Mouse (Mus musculus): ENCODE data around the gene D430041D05Rik.

D430041D05Rik gene

DNA sequence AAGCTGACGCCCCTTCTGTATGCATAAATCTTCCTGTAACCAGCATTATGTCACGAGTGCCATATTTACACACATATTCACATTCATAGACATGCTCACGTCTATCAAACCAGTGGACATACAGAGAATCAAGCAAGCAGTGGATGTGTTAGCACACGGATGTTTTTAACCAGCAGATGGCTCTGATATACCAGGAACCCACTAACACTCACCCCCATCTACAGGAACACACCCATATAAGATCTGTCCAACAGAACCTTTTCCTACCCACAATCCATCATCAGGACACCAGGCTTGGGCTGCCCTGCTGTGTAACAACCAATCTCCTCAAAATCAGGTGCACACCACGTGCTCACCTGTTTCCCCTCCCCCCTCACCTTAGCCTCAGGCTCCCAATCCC lies 76.9 kb downstream of the D430041D05Rik start:
- DNase-seq, result peak; percentile 18

DNA sequence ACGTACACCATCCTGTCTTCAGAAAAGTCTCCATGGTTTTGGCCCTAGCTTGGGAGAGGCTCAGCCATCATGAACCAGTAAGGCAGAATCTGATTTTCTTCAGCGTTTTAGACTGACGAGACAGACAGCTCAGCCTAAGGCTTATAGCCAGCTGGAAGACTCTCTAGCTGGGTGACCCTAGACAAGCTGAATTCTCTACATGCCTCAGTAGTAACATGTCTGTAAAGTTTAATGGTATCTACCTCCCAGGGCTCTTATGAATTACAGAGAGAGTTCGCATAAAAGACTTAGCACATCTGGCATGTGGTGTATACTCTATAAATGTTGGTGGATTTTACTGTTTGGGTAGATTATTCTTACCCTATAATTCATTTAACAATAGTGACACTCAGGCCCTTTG lies 78.1 kb downstream of the D430041D05Rik start:
- DNase-seq, result no peak

DNA sequence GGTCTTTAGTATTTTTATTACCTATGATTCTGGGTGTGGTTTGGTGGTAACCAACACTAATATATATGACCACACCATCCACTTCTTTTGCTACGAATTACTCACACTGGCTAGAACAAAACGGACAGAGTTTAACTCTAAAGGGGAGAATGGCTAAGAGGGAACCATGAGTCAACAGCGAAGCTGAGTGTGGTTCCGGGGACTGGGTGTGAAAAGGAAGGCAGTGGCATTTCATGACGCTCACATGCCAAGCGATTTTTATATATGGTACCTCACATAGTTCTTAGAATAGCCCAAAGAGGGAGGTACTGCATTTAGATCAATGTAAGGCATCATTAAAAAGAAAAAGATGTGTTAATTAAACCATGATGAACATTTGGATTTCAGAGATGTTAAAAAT lies 79.6 kb downstream of the D430041D05Rik start:
- DNase-seq, result no peak

DNA sequence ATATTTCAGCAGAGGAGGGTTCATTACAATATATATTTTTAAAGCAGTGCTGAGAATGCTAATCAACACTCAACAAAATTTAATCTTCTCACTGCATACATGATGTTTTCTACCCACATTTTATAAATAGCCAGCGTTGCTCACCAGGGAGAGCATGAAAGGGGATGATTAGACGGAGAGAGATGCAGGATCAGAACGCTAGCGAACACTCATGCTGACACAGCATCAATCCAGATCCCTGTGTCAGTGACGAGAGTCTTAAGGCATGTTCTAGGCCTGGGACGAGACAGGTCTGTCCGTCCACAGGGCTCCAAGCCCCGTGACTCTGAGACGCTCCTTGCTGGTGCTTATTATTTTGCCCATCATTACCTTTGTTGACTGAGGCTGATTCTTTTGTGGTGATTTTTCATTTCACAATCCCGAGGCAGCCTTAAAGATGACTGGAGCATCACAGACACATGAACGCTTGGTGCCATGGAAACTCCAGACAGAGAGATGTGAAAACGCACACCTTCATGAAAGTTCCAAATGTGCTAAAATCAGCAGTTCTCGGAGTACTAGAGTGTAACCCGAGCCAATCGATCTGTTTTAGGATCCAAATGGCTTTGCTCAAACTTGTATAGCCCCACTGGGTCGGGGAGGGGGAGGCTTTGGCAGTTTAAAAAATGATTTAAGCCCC lies 83.6 kb downstream of the D430041D05Rik start:
- DNase-seq, result no peak

DNA sequence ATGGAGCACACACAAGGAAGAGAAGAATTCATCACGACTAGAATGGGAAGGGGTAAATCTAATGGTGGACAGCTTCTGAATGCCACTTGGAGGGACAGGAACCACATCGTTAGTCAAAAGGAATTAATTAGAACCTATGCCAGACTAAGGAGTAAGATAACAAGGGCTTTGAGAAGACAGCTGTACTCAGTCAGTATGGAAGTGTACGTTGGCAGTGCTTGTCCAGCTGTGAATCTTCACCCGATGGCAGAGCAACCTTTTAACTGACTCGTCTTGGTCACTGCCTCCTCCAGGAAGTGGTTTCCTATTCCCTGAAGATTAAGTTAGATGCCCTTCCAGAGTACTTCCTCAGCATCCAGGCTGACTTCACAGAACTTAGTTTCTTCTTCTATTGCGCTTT lies 87.0 kb downstream of the D430041D05Rik start:
- no peak for DNase-seq

DNA sequence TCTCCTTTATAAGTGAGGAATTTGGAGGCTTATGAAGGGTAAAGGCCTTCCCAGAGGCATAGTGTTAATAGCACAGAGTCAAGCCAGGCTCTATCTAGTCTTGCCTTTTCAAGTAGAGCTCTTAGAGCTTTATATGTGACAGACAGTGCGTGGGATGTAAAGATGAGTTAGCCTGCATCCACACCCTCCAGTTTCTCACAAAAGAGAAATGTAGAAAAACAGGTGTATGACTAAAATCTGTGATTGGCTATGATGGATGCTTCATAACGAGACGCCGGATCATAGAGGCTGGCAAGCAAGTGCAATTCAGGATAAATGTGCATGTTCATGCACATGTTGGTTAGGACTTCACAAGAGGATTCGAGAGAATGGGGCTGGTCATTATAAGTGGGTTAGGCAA lies 87.5 kb downstream of the D430041D05Rik start:
- no peak for DNase-seq

DNA sequence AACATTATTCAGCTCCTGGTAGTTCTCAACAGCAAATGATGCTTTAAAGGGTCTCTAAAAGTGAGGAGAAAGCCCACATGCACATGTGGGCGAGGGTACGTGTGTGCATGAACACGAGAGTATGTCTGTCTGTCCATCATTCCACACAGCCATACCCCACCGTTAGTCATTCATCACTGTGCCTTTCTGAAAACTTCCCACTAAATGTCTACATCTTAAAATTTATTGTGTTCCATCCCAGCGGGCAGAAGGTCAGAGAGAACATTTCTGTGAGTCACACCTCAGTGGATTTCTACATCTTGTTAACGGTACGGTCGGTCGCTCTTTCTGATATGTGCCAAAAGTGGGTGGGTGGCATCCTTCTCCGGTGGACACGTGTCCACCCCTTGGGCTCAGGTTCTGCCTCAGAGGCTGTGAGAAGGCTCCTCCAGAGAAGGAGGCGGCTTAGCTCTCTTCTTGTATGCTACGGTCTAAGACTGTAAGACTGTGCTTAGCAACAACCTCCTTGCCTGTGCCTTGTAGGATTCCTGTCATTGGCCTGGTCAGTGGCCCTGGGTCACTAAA lies 90.7 kb downstream of the D430041D05Rik start:
- DNase-seq, result no peak

DNA sequence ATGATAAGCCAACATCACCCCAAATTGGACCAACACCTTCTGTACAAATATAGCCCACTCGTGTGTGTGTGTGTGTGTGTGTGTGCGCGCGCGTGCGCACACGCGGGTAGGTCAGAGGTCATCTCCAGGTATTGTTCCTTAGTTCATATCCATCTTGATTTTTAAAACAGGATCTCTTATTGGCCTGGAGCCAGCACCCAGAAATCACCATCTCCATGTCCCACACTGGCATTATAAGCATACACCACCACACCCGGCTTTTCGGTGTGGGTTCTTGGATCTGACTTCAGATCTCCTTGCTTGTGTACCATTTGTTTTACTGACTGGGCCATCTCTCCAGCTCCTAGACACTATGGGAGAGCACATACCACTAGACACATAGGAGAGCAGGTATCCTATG lies 91.4 kb downstream of the D430041D05Rik start:
- DNase-seq, result peak; percentile 32

DNA sequence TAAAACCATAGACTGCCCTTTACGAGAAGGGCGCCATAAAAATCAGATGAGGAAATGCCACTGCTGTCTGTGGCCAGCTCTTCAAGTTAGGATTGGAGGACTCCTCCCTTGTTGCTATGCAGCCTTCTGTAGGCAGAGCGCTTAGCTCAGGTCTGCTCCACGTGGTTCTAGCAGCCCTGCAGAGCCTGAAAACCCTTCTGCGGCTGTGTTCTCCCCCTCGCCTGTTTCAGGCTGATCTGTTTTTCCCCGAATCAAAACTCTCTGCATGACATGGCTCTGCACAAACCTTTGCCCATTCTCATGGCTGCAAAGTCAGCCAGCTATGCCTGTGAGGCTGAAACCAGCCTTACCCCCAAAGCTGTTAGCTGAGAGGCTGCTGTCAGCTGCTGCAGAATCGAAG lies 91.9 kb downstream of the D430041D05Rik start:
- DNase-seq, result peak; percentile 50

DNA sequence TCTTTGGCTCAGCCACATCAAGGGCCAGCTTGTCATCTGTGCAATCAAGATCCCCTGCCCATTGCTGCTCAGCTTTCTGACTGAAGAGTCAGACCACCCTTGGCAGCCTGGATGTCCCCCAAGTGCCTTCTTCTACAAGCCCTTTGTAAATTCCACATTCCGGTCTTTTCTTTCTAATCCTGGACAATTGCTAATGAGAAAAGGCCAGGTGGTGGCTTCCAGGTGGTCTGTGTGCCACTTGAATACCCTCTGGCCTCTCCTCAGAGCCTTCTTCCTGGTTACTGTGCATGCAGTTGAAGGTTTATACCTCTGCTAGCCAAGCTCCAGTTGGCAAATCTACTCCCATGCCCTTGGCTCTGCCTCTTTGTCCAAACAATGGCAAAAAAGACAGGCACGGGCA lies 92.6 kb downstream of the D430041D05Rik start:
- DNase-seq, result peak; percentile 78

DNA sequence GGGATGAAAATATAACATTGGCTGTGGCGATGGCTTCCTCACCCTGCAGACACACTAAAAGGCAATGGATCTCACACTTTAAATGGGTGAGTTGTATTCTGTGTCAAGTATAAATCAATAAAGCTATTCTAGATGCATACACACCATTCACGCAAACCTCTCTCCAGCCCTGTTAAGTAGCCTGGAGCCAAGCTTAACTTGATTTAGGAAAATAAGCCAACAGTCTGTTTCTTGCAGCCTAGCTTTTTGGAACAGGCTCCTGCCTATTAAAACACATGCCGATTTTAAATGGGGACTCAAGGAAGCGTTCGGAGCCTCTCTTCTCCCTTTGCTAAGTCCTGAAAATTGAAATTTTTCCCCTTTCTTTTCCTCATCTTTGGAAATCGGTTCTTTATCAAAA lies 93.2 kb downstream of the D430041D05Rik start:
- DNase-seq, result peak; percentile 36

DNA sequence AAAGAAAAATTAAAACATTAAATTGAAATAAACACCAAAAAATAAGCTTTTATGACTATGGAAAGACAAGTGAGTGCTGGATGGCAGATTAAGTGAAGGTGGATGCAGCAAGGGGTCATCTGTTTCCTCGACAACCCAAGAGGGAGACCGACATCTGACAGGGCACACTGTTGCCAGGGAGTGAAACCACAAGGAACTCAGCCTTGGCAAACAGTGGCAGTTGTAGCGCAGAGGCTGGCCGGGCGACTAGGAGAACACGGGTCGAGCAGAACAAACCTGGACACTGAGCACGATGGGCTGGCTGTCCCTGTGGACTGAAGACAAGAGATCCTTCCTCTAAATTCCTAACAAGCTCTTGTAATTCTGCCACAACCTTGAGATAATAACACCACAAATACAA lies 94.3 kb downstream of the D430041D05Rik start:
- DNase-seq, result peak; percentile 55

DNA sequence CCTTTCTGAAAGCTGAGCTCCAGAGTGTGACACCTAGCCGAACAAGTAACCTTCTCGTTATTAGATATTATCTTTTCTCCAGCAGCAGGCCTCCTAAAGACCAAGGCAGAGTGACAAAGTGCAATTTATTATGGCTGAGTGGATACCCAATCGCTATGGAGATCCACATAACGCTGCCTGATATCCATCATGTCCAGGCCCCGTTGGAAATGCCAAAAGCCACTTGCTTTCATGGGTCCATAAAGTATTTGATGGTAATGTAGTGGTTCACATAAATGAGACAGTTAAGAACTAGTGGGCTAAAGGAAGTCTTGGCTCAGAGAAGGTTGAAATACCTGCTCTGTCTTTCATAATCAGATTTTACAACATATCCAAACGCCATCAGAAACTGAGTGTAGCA lies 97.6 kb downstream of the D430041D05Rik start:
- no peak for DNase-seq

DNA sequence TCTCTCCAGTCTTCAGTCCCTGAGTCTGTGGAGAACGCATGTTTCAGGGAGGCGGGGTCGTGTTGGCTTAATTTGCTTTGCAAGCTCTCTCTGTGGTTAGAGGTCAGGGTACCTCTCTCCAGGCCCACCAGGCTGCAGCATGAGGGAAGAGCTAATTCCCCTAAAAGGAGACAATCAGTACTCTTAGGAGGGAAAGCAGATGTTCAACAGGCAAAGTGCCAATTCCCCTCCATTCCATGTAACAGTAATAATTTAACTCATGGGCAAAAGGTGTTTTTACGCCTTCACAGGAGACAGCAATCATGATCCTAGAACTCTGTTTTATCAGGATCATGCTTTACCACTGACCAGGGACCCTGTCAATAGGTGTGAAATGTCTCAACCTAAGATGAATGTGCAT lies 103.7 kb downstream of the D430041D05Rik start:
- DNase-seq, result no peak

DNA sequence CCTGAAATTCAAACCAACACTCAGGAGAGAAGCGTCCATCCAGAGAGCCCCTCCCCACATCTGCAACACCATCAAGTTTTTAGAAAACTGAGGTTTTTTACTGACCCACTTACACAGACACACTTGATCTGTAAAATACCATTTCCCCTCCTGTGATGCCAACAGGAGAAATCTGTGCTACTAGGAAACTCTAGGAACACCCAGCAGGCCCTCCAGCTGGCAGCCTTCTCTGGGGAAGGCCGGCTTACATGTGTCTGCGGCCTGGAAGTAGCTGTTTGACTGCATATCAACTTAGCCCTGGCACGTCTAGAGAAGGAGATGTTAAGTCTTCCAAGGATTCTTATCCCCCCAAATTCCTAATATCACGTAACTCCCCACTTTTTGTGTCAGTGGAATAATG lies 105.1 kb downstream of the D430041D05Rik start:
- peak; percentile 49 for DNase-seq

DNA sequence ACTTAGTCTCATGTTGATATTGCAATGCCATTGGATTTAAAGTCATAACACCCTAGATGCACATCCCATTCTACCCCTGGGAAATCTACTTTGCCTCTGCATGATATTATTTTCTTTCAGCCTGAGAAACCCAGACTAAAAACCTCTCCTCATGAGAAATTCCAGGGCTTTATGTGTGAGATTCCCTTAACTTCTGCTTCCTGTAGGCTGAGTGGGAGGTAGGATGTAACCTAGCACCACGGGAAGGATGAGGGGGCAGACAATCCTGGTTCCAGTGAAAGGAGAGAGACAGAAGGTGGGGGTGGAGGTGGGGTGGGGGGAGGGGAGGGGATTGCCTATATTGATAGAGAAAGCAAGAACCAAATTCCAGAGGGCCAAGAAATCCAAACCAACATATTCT lies 110.9 kb downstream of the D430041D05Rik start:
- DNase-seq, result no peak

DNA sequence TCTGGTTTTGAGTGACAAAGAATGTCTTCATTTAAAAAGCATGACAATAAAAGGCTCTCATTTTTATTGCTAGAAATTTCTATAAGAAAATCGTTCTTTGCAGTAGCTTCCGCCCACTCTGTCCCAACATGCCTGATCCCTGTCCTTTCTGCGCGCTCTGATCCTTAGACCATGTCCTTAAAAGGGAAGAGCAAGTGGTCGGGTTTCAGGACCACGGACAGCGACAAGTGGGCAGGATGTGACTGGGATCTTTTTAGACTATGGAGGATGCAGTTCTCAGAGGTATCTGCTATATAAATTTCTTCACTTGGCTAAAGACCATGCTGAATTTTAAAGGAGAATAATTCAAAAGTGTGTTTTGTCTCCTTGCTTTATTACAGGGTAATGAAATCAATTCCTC lies 111.7 kb downstream of the D430041D05Rik start:
- no peak for DNase-seq

DNA sequence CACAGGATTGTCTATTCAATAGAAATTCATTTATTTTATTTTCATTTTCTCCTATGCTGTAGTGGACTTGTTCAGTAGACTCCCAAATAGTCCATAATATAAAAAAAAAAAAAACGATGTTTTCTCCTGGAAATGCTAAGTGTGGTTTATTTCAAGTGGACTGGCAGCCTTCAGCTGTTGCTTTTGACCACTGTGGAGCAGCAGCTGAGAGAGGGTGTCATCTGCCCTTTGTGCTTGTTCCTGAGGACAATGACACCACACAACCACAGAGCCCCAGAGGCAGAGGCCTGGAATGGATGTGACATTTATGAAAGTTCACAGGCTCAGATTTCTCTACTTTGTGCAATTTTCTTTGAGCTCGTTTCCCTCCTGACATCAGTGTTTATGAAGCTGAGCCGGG lies 124.0 kb downstream of the D430041D05Rik start:
- no peak for DNase-seq

DNA sequence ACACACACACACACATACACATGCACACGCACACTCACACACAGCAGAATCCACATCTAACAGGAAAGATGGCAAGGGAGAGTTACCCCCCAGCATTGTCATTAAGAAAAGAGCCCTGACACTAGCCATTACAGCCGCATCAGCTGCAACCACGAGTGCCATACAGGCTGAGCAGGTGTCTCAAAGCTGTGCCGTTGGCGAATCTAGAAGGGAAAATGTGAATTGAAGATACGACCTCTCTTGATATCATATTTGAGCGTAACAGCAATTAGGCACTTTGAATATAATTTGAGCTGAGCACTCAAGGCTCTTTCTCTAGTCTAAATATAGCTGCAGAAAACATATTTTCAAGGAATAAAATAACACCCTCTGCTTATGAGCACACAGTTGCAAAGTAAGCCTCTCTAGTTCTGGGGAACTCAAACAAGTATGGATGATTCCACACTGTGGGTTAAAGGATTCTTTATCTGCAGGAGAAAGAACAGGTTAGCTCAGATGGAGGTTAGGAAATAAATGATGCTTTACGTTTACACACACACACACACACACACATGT lies 127.3 kb downstream of the D430041D05Rik start:
- no peak for DNase-seq

DNA sequence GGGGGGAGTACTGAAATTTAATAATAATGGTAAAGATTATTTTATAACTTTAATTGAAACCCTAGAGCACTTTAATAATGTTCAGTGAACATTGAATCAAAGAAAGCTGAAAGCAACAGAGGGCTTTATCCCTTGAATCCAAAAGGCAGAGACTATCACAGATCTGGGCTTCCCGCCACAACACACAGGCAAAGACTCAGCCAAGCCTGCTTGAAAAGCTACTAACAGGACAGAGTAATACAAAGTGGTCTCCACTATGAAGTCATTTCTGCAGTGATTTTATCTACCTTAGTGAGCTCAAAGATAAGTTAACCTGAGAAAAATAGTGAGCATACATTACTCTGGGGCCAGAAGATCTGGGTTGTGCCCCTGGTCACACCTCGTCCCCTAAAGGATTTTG lies 128.0 kb downstream of the D430041D05Rik start:
- DNase-seq, result no peak

DNA sequence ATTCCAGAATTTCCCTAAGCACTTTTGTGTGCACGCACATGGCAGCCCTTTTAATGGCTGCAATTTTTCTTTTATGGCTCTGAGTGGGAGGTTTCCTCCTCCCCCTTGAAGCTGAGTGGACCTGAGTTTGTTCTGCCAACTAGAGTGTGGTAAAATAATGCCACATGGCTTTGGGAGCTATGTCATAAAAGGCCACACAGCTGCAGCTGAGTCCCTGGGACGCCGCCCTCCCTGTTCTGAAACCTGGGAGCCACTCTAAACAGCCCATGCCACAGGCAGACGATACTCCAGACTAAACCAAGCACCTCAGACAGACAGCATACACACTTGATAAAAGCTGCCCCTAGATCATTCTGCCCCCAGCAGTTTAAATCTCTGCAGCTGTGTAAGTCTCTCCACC lies 143.8 kb downstream of the D430041D05Rik start:
- DNase-seq, result no peak

DNA sequence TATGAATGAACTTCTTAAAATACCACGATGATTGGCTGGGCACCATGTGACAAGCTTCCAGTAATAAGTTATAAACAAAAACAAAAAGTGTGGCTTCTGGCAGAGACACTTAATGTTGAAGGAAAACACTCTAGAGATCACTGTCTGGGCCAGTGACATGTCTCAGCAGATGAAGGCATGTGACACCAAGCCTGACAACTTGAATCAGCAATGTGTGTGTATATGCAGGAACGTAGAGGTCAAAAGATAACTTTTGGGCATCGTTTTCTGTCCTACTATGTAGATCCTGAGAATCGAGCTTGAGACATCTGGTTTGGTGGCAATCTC lies 149.1 kb downstream of the D430041D05Rik start:
- no peak for DNase-seq

DNA sequence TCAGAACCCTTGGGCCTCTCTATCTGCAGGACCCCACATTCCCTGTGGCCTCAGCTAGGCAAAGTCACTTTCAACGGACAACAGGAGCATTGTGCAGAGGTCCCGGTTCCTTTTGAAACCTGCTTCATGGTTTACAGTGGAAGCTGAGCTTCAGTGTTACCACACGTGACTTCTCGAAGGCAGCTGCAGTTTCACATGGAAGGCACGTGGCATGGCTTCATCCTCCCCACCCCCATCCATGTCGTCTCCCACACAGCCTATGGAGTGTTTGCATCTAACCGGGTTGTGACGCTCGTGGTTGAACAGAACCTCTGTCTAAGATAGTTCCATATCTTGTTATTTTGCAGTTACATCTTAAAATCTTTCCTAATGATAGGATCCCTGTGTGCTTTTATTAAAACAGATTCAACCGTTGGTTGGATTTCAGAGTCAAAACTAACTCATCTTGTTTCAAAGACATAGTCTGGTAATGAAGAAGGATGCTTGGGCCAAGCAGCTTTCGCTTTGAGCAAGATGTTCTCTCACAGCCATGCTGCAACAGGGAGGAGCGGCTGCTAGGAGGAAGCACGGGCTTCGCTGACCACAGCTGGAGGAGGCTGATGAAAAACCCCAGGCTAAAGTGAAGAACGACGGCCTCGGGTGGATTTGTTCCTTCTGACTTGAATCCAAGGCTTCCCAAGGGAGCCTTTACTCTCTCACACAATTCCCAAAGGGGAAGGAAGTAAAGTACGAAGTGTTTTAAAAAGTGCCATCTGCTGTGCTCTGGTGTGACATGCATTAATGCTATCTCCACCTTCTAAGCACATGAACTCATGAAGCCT lies 149.7 kb downstream of the D430041D05Rik start:
- DNase-seq, result no peak

DNA sequence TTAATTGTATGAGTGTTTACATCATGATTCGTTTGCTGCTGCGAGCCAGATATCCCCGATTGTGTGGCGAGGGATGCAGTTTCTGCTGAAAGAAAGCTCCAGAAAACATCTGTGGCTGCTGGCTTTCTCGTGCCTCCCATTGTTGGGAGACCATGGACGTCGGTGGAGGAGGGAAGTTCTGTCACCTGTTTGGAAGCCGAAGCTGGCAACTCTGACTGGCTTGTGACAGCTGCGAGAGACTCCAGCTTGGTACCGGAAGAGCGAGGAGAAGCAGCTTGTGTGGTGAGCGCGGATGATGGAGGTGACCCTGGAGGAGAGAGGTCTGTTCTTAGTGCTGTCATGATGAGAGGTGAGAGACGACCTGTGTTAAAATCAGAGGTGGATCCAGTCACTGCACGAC lies 154.2 kb downstream of the D430041D05Rik start:
- no peak for DNase-seq
